Mouse (Mus musculus) forebrain, embryonic 15.5 days (tissue): ENCODE measurements around the gene Kctd13. TPM values are rescaled to one million over a fixed set of nuclear protein-coding genes. Genes with fewer than 3 reads are reported as not detected.

Source experiments
- ATAC-seq: fragments of 200-750 bp; cut with Nextera tagmentation; replicated peaks from 2 replicates; pipeline ENCODE4 v1.8.0; 2017; ENCODE audit warnings: mild to moderate bottlenecking, moderate TSS enrichment, moderate library complexity
- H3K27ac ChIP-seq: fragments of 300-500 bp; sonication (generic); replicated peaks from 2 replicates; pipeline ENCODE4 v1.5.1; 2015; ENCODE audit warnings: mild to moderate bottlenecking, inconsistent platforms
- H3K27me3 ChIP-seq: fragments of 300-500 bp; sonication (generic); 2 replicates; pipeline ENCODE4 v1.6.1; 2015; ENCODE audit warnings: inconsistent platforms
- H3K36me3 ChIP-seq: fragments of 300-500 bp; sonication (generic); 2 replicates; pipeline ENCODE4 v1.6.1; 2015; ENCODE audit warnings: mild to moderate bottlenecking, inconsistent platforms
- H3K4me1 ChIP-seq: fragments of 300-500 bp; sonication (generic); 2 replicates; pipeline ENCODE4 v1.6.1; 2015; ENCODE audit warnings: inconsistent platforms
- H3K4me2 ChIP-seq: fragments of 300-500 bp; sonication (generic); replicated peaks from 2 replicates; pipeline ENCODE4 v1.6.1; 2015; ENCODE audit warnings: mild to moderate bottlenecking, inconsistent platforms
- H3K4me3 ChIP-seq: fragments of 300-500 bp; sonication (generic); 2 replicates; pipeline ENCODE4 v1.5.1; 2015; ENCODE audit warnings: mild to moderate bottlenecking, inconsistent platforms
- H3K9ac ChIP-seq: fragments of 300-500 bp; sonication (generic); replicated peaks from 2 replicates; pipeline ENCODE4 v1.6.1; 2015; ENCODE audit warnings: mild to moderate bottlenecking, inconsistent platforms
- H3K9me3 ChIP-seq: fragments of 300-500 bp; sonication (generic); 2 replicates; pipeline ENCODE4 v1.6.1; 2016; ENCODE audit warnings: inconsistent platforms
- WGBS: fragments of 180-500 bp; shearing (Covaris S2); methylation state at CpG from one replicate; pipeline ENCODE4 v1.1.7; 2015; ENCODE audit warnings: mixed read lengths; 5-methylcytosine and 5-hydroxymethylcytosine counted together
- polyA plus RNA-seq: library from polyadenylated mRNA; unstranded; fragments of >200 nt; fragmentation: Nextera tagmentation; extraction: Ambion mirVana; gene quantifications from 2 replicates; pipeline ENCODE4 v1.2.1, GENCODE M21; 2015

Gene Kctd13
- polyA plus RNA-seq, 1 experiment from 2014 or later: 132 TPM

- under 1% methylated on average over 21 of the region's 21 CpGs for WGBS
- peaks cover 9% of the 10 kb centered on the region; the same call in 1 of the 2 replicates for H3K36me3 ChIP-seq
- peak within 1 kb of the TSS; percentile 58 for H3K4me3 ChIP-seq
- peak within 1 kb of the TSS; percentile 71 for H3K9ac ChIP-seq
- no peaks in the 10 kb centered on the region for H3K27me3 ChIP-seq
- peak within 1 kb of the TSS; percentile 88 for H3K27ac ChIP-seq
- H3K9me3 ChIP-seq: no peaks in the 10 kb centered on the region
- peaks cover 44% of the 10 kb centered on the region for H3K4me1 ChIP-seq
- H3K4me2 ChIP-seq: peak within 1 kb of the TSS; percentile 93
- peak; percentile 70 for ATAC-seq
Measured at GRCm38 (mm10) chr7:126949403-126949792, 20.7 kb downstream of the Kctd13 start, which contains the start of gene Asphd1. Gene Asphd1, minus strand, starts transcription at chr7:126949582.

GRCm38 (mm10) chr7:126949793-126950646 is 21.3 kb downstream of the Kctd13 start, which contains the start of gene Sez6l2:
Gene Sez6l2, plus strand, starts transcription at chr7:126950563.
- no peaks in the 10 kb centered on the region for H3K27me3 ChIP-seq
- peak; percentile 82 for ATAC-seq
- peaks cover 9% of the 10 kb centered on the region; the same call in 1 of the 2 replicates for H3K36me3 ChIP-seq
- peak within 1 kb of the TSS; percentile 93 for H3K4me2 ChIP-seq
- H3K9ac ChIP-seq: peak within 1 kb of the TSS; percentile 71
- H3K9me3 ChIP-seq: no peaks in the 10 kb centered on the region
- H3K4me3 ChIP-seq: peak within 1 kb of the TSS; percentile 58
- H3K27ac ChIP-seq: peak within 1 kb of the TSS; percentile 88
- H3K4me1 ChIP-seq: peaks cover 44% of the 10 kb centered on the region
- WGBS: under 1% methylated on average over 42 of the region's 42 CpGs

DNA sequence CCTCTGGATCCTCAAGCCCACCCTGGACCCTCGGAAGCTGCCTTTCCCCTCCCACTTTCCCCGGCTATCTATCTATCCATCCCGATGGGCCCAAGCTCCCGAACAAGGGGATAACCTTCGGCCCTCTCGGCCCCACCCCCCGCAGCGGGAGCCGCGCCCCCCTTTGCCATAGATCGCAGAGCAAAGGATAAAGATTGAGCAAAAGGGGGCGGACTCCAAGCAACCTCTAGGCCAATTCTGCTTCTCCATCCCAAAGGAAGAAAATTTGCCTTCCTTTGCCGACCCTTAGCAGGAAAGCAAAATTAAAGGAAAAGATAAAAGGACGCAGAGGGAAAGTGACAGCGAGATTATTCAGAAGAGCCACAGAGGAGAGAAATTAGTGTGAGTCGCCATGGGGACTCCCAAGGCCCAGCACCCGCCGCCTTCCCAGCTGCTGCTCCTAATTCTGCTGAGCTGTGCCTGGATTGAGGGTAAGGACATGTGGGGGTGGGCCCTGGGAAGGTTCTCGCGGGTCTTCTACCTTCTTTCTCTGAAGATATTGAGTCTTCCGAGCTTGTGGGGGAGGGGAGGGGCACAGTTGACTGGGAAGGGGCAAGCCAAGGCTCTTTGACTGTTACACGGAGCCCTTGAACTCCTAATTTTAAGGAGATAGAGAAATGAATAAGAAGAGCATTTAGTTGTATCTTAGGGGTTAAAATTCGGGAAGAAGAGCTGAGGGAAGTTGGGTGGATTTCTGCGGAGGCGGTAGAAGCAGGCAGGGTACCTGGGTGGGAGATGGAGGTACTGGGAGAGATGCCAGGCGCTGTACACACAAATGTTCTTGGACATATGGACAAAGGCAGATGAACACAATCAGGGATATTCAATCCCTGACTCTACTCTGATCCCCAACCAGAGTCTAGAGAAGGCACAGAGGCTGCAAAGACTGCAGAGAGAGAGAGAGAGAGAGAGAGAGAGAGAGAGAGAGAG is 22.3 kb downstream of the Kctd13 start:
- Histone ChIP-seq H3K4me2 (peak overlapping the region; percentile 93), H3K4me3 (peak overlapping the region; percentile 58), H3K27ac (peak overlapping the region; percentile 88), H3K27me3 (no peaks in the 10 kb centered on the region), H3K4me1 (peaks cover 44% of the 10 kb centered on the region), H3K9me3 (no peaks in the 10 kb centered on the region), H3K9ac (peak overlapping the region; percentile 71), H3K36me3 (peaks cover 11% of the 10 kb centered on the region; the same call in 1 of the 2 replicates)
- no peak for ATAC-seq
- 3% methylated on average over 26 of the region's 26 CpGs for WGBS

GRCm38 (mm10) chr7:126951741-126952140 is 23.1 kb downstream of the Kctd13 start:
- 19% methylated on average over 4 of the region's 4 CpGs for WGBS
- Histone ChIP-seq H3K9ac (peak overlapping the region; percentile 71), H3K9me3 (no peaks in the 10 kb centered on the region), H3K27ac (no peak overlapping the region; the same call in 1 of the 2 replicates), H3K36me3 (peaks cover 12% of the 10 kb centered on the region; the same call in 1 of the 2 replicates), H3K4me1 (peaks cover 44% of the 10 kb centered on the region), H3K4me2 (peak overlapping the region; percentile 93), H3K4me3 (peak overlapping the region; percentile 58), H3K27me3 (no peaks in the 10 kb centered on the region)
- no peak for ATAC-seq

- Histone ChIP-seq H3K9me3 (no peaks in the 10 kb centered on the region), H3K9ac (peak overlapping the region; percentile 71; the same call in 1 of the 2 replicates), H3K4me1 (peaks cover 44% of the 10 kb centered on the region), H3K4me2 (peak overlapping the region; percentile 93), H3K27ac (no peak overlapping the region), H3K36me3 (peaks cover 19% of the 10 kb centered on the region; the same call in 1 of the 2 replicates), H3K27me3 (no peaks in the 10 kb centered on the region), H3K4me3 (peak overlapping the region; percentile 58)
- ATAC-seq: no peak
- 0% methylated on average over 8 of the region's 8 CpGs for WGBS
Measured at GRCm38 (mm10) chr7:126952646-126953045, 24.0 kb downstream of the Kctd13 start.

DNA sequence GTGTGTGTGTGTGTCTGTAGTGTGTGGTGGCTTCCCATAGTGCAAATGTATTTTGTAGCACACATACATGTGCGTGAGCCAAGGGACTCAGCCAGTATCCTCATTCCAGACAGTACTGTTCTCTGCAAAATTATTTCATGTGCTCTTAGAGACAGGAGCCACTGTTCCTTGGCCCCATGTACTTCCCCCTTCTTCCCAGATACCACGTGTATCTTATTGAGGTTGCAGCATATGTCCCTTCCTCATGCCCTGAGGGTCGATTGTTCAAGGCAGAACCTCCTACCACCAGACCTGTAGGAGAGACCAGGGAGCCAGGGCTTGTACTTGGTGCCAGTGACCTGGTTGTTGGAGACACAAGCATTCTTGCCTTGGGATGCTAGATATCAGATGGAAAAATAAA is 26.4 kb downstream of the Kctd13 start:
- H3K36me3 ChIP-seq: peaks cover 42% of the 10 kb centered on the region
- peaks cover 25% of the 10 kb centered on the region for H3K4me1 ChIP-seq
- no peaks in the 10 kb centered on the region for H3K9me3 ChIP-seq
- no peak overlapping the region for H3K4me3 ChIP-seq
- no peak overlapping the region for H3K9ac ChIP-seq
- no peaks in the 10 kb centered on the region for H3K27me3 ChIP-seq
- 61% methylated on average over 3 of the region's 3 CpGs for WGBS
- no peak for ATAC-seq
- H3K4me2 ChIP-seq: no peak overlapping the region
- no peak overlapping the region for H3K27ac ChIP-seq

GRCm38 (mm10) chr7:126959780-126960179 is 31.1 kb downstream of the Kctd13 start:
- Histone ChIP-seq H3K9me3 (no peaks in the 10 kb centered on the region), H3K4me3 (no peak overlapping the region), H3K36me3 (peaks cover 65% of the 10 kb centered on the region), H3K27me3 (no peaks in the 10 kb centered on the region), H3K4me2 (no peak overlapping the region), H3K9ac (no peak overlapping the region), H3K4me1 (no peaks in the 10 kb centered on the region), H3K27ac (no peak overlapping the region)
- WGBS: 83% methylated on average over 9 of the region's 9 CpGs
- no peak for ATAC-seq

- no peak for ATAC-seq
- Histone ChIP-seq H3K27me3 (no peaks in the 10 kb centered on the region), H3K27ac (no peak overlapping the region), H3K4me1 (no peaks in the 10 kb centered on the region), H3K9me3 (no peaks in the 10 kb centered on the region), H3K36me3 (peaks cover 60% of the 10 kb centered on the region), H3K4me3 (no peak overlapping the region), H3K4me2 (no peak overlapping the region), H3K9ac (no peak overlapping the region)
- 89% methylated on average over 5 of the region's 5 CpGs for WGBS
Measured at GRCm38 (mm10) chr7:126961095-126961494, 32.4 kb downstream of the Kctd13 start.

DNA sequence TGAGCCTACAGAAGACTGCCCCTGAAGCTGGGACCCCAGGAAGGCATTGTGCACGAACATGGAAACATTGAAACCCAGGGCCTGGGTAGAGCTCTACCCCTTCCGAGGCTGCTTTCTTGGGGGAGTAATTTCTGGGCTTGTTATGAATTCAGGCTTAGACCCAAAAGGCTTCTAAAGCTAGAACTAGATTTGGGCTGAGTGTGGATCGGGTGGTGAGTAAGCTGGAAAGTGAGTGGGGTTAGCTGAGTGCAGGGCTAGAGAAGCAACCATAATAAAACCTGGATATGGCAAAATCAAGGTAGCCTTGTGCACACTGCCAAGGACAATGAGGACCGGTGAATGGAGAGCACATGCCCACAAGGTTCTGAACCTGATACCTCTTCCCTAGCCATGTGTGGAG is 33.3 kb downstream of the Kctd13 start:
- H3K4me2 ChIP-seq: no peak overlapping the region
- no peak overlapping the region for H3K27ac ChIP-seq
- 87% methylated on average over 4 of the region's 4 CpGs for WGBS
- H3K36me3 ChIP-seq: peaks cover 58% of the 10 kb centered on the region
- no peak overlapping the region for H3K9ac ChIP-seq
- no peaks in the 10 kb centered on the region for H3K4me1 ChIP-seq
- no peak for ATAC-seq
- H3K9me3 ChIP-seq: no peaks in the 10 kb centered on the region
- no peaks in the 10 kb centered on the region for H3K27me3 ChIP-seq
- no peak overlapping the region for H3K4me3 ChIP-seq

DNA sequence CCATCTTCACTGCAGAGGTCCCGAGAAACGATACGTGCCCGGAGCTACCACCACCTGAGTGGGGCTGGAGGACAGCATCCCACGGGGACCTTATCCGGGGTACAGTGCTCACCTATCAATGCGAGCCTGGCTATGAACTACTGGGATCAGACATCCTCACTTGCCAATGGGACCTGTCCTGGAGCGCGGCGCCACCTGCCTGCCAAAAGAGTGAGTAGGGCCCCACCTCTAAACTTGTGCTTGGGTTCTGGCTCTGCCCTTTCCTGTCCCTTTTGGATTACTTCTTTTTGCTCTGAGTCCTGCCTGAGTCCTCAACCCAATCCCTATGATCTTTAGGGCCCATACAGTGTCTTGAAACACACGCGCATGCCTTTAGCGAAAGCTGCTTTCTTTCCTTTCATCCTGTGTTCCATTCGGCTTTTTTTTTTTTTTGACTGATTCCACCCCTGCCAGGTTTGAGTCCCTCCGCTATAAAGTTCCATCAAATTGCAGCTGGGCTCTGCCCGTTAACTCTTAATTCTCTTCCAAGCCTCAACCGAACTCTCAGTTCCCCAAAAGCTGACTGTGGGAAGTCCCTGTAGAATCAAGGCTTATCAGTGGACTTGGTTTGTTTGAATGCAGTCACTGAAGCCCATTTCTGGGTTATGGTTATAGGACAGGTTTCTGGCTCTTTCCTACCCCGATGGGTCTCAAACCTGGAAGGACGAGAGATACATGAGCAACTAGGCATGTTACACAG is 35.0 kb downstream of the Kctd13 start:
- Histone ChIP-seq H3K27ac (no peak overlapping the region), H3K4me3 (no peak overlapping the region), H3K4me2 (no peak overlapping the region), H3K9ac (no peak overlapping the region), H3K27me3 (no peaks in the 10 kb centered on the region), H3K9me3 (no peaks in the 10 kb centered on the region), H3K36me3 (peaks cover 58% of the 10 kb centered on the region), H3K4me1 (no peaks in the 10 kb centered on the region)
- ATAC-seq: no peak
- 28% methylated on average over 19 of the region's 19 CpGs for WGBS

DNA sequence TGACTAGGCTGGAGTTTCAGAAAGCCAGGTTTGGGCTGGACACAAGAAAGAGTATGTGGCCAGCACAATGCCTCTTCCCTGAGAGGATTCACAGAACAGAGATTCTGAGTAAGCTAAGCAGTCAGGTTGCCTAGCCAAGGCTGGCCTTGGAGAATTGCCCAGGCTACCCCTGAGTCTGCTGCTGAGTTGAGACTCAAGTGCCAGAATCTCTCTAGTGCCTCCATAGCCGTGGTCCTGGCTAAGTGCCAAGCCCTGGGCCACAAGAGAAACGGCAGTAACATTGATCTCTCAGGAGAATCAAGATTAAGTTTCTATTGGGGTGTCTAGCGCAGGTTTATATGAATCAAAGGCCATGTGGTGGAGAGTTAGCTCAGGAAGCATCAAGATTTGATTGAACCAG is 36.9 kb downstream of the Kctd13 start:
- 50% methylated on average over 3 of the region's 3 CpGs for WGBS
- Histone ChIP-seq H3K4me2 (no peak overlapping the region), H3K4me3 (no peak overlapping the region), H3K36me3 (peaks cover 57% of the 10 kb centered on the region), H3K9ac (no peak overlapping the region), H3K27ac (no peak overlapping the region), H3K9me3 (no peaks in the 10 kb centered on the region), H3K27me3 (no peaks in the 10 kb centered on the region), H3K4me1 (no peaks in the 10 kb centered on the region)
- no peak for ATAC-seq
